ENCODE assay signal across 17 mouse cellular contexts in genomic region chr19:32732922-32733321, GRCm38 (mm10).
"Had no signal": no experiment of that assay in that cellular context is flagged by ENCODE, and none has a peak within 500 bp of the region (broad histone marks: within the 10 kb centered on the region; RNA-seq: fewer than 3 reads in every experiment).

No protein-coding gene starts in this region.

- H3K4me2 ChIP-seq: neural tube, embryonic 12.5 days; neural tube, embryonic 13.5 days; neural tube, embryonic 15.5 days; stomach, embryonic 15.5 days had no signal

- H3K9ac ChIP-seq: neural tube, embryonic 12.5 days; neural tube, embryonic 13.5 days; neural tube, embryonic 15.5 days; stomach, embryonic 15.5 days had no signal

- H3K9me3 ChIP-seq: neural tube, embryonic 12.5 days; neural tube, embryonic 13.5 days; neural tube, embryonic 15.5 days; stomach, embryonic 15.5 days had no signal

- H3K27ac ChIP-seq: neural tube, embryonic 12.5 days; neural tube, embryonic 13.5 days; neural tube, embryonic 15.5 days; stomach, embryonic 15.5 days; stomach, postnatal 0 days had no signal

- DNase-seq: retina, postnatal 1 day; right cerebral cortex, adult 18-20 months; right cerebral cortex, postnatal 14 days; right cerebral cortex, postnatal 25 days; right cerebral cortex, postnatal 4 days; spleen, adult 18-20 months; thymus, adult 18-20 months; thymus, adult 2 months; thymus, postnatal 14 days; thymus, postnatal 25 days; thymus, postnatal 36 days; thymus, postnatal 4 days had no signal

- H3K4me3 ChIP-seq: neural tube, embryonic 12.5 days; neural tube, embryonic 13.5 days; neural tube, embryonic 15.5 days; stomach, embryonic 15.5 days had no signal

- H3K27me3 ChIP-seq: neural tube, embryonic 12.5 days; neural tube, embryonic 15.5 days had no signal

- H3K4me1 ChIP-seq: neural tube, embryonic 12.5 days; neural tube, embryonic 13.5 days; neural tube, embryonic 15.5 days; stomach, embryonic 15.5 days had no signal

- H3K36me3 ChIP-seq: neural tube, embryonic 12.5 days; neural tube, embryonic 13.5 days; neural tube, embryonic 15.5 days; stomach, embryonic 15.5 days had no signal
